Mouse (Mus musculus) megakaryocyte, embryonic 14.5 days (primary cell): ENCODE measurements around the gene Tmem86b.

Source experiments
- FLI1 ChIP-seq: IDR thresholded peaks from 2 replicates; pipeline ENCODE4 v1.6.1; 2012; ENCODE audit warnings: low read length, inconsistent platforms, mixed read lengths
- GATA1 ChIP-seq: IDR thresholded peaks from 3 replicates; pipeline ENCODE4 v1.6.1; 2012; ENCODE audit warnings: mixed read lengths, low read length, inconsistent platforms, borderline replicate concordance

GRCm38 (mm10) chr7:4675200-4675599, 44.0 kb upstream of the Tmem86b start:
- no peak for TF ChIP-seq GATA1
- TF ChIP-seq FLI1: no peak
